Mouse (Mus musculus): Measurements from ENCODE around the gene Traf1. TPM values are rescaled to one million over a fixed set of nuclear protein-coding genes. Genes with fewer than 3 reads are reported as not detected.

Gene Traf1
- total and polyA plus RNA-seq, 2 experiments = 0.55 to 1.2 TPM

GRCm38 (mm10) chr2:34938269-34939208 lies 23.0 kb downstream of the Traf1 start:
- no peak overlapping the region for H3K9ac ChIP-seq (ENCODE audit: low read depth, low read length)
- no peaks in the 10 kb centered on the region for H3K4me1 ChIP-seq (ENCODE audit: control insufficient read depth, insufficient read depth, low read length)
- WGBS = 81% methylated on average over 8 of the region's 8 CpGs
- H3K36me3 ChIP-seq (ENCODE audit: control insufficient read depth, insufficient read depth, low read length) = no peaks in the 10 kb centered on the region
- H3K4me3 ChIP-seq (ENCODE audit: insufficient read depth, low read depth, low read length) = no peak overlapping the region
- no peaks in the 10 kb centered on the region for H3K79me2 ChIP-seq (ENCODE audit: control insufficient read depth, insufficient read depth, low read length)
- TF ChIP-seq CTCF (IDR thresholded peaks at IDR 0.05; ENCODE audit: low read depth, low read length) = no peak
- no peak for TF ChIP-seq POLR2A (IDR thresholded peaks at IDR 0.05; ENCODE audit: extremely low read depth, insufficient read depth, low read length)
- no peak for DNase-seq (ENCODE audit: extremely low read depth, low read depth, low spot score)
- no peak overlapping the region for H3K27ac ChIP-seq (replicated peaks; ENCODE audit: insufficient read depth, low read depth, low read length)
- 0 out of 2 replicates have a peak, but pooled peaks cover 2% of the 10 kb centered on the region for H3K27me3 ChIP-seq (ENCODE audit: control insufficient read depth, insufficient read depth, low read length)

- 29% methylated on average over 5 of the region's 5 CpGs for WGBS
- H3K36me3 ChIP-seq (ENCODE audit: control insufficient read depth, insufficient read depth, low read length) = no peaks in the 10 kb centered on the region
- no peak overlapping the region for H3K9ac ChIP-seq (ENCODE audit: low read depth, low read length)
- H3K27me3 ChIP-seq (ENCODE audit: control insufficient read depth, insufficient read depth, low read length) = 0 out of 2 replicates have a peak, but pooled peaks cover 2% of the 10 kb centered on the region
- no peak overlapping the region for H3K27ac ChIP-seq (replicated peaks; ENCODE audit: insufficient read depth, low read depth, low read length)
- TF ChIP-seq CTCF (IDR thresholded peaks at IDR 0.05; ENCODE audit: low read depth, low read length) = no peak
- no peak for TF ChIP-seq POLR2A (IDR thresholded peaks at IDR 0.05; ENCODE audit: extremely low read depth, insufficient read depth, low read length)
- H3K79me2 ChIP-seq (ENCODE audit: control insufficient read depth, insufficient read depth, low read length) = no peaks in the 10 kb centered on the region
- H3K4me3 ChIP-seq (ENCODE audit: insufficient read depth, low read depth, low read length) = no peak overlapping the region
- no peaks in the 10 kb centered on the region for H3K4me1 ChIP-seq (ENCODE audit: control insufficient read depth, insufficient read depth, low read length)
- no peak for DNase-seq (ENCODE audit: extremely low read depth, low read depth, low spot score)
These were observed 24.1 kb downstream of the Traf1 start for GRCm38 (mm10) chr2:34937460-34937859.

- H3K27ac ChIP-seq (replicated peaks; ENCODE audit: insufficient read depth, low read depth, low read length) = no peak overlapping the region
- no peaks in the 10 kb centered on the region for H3K27me3 ChIP-seq (ENCODE audit: control insufficient read depth, insufficient read depth, low read length)
- TF ChIP-seq POLR2A (IDR thresholded peaks at IDR 0.05; ENCODE audit: extremely low read depth, insufficient read depth, low read length) (no peak), CTCF (IDR thresholded peaks at IDR 0.05; ENCODE audit: low read depth, low read length) (no peak)
- no peaks in the 10 kb centered on the region for H3K79me2 ChIP-seq (ENCODE audit: control insufficient read depth, insufficient read depth, low read length)
- H3K36me3 ChIP-seq (ENCODE audit: control insufficient read depth, insufficient read depth, low read length) = no peaks in the 10 kb centered on the region
- no peak overlapping the region for H3K4me3 ChIP-seq (ENCODE audit: insufficient read depth, low read depth, low read length)
- WGBS = 75% methylated on average over 5 of the region's 5 CpGs
- no peaks in the 10 kb centered on the region for H3K4me1 ChIP-seq (ENCODE audit: control insufficient read depth, insufficient read depth, low read length)
- DNase-seq (ENCODE audit: extremely low read depth, low read depth, low spot score) = no peak
- H3K9ac ChIP-seq (ENCODE audit: low read depth, low read length) = no peak overlapping the region
These were observed 34.3 kb downstream of the Traf1 start for GRCm38 (mm10) chr2:34927320-34927719.

GRCm38 (mm10) chr2:34922729-34923128 lies 38.8 kb downstream of the Traf1 start:
- no peak overlapping the region for H3K27ac ChIP-seq (replicated peaks; ENCODE audit: insufficient read depth, low read depth, low read length)
- no peak for DNase-seq (ENCODE audit: extremely low read depth, low read depth, low spot score)
- H3K4me3 ChIP-seq (ENCODE audit: insufficient read depth, low read depth, low read length) = no peak overlapping the region
- H3K27me3 ChIP-seq (ENCODE audit: control insufficient read depth, insufficient read depth, low read length) = no peaks in the 10 kb centered on the region
- H3K36me3 ChIP-seq (ENCODE audit: control insufficient read depth, insufficient read depth, low read length) = no peaks in the 10 kb centered on the region
- H3K9ac ChIP-seq (ENCODE audit: low read depth, low read length) = no peak overlapping the region
- 13% methylated on average over 2 of the region's 2 CpGs for WGBS
- no peaks in the 10 kb centered on the region for H3K79me2 ChIP-seq (ENCODE audit: control insufficient read depth, insufficient read depth, low read length)
- no peaks in the 10 kb centered on the region for H3K4me1 ChIP-seq (ENCODE audit: control insufficient read depth, insufficient read depth, low read length)
- no peak for TF ChIP-seq POLR2A (IDR thresholded peaks at IDR 0.05; ENCODE audit: extremely low read depth, insufficient read depth, low read length)
- no peak for TF ChIP-seq CTCF (IDR thresholded peaks at IDR 0.05; ENCODE audit: low read depth, low read length)

- no peak for DNase-seq (ENCODE audit: extremely low read depth, low read depth, low spot score)
- no peak overlapping the region for H3K4me3 ChIP-seq (ENCODE audit: insufficient read depth, low read depth, low read length)
- H3K79me2 ChIP-seq (ENCODE audit: control insufficient read depth, insufficient read depth, low read length) = no peaks in the 10 kb centered on the region
- TF ChIP-seq POLR2A (IDR thresholded peaks at IDR 0.05; ENCODE audit: extremely low read depth, insufficient read depth, low read length) (no peak), CTCF (IDR thresholded peaks at IDR 0.05; ENCODE audit: low read depth, low read length) (no peak)
- no peak overlapping the region for H3K27ac ChIP-seq (replicated peaks; ENCODE audit: insufficient read depth, low read depth, low read length)
- no peaks in the 10 kb centered on the region for H3K36me3 ChIP-seq (ENCODE audit: control insufficient read depth, insufficient read depth, low read length)
- H3K4me1 ChIP-seq (ENCODE audit: control insufficient read depth, insufficient read depth, low read length) = no peaks in the 10 kb centered on the region
- 61% methylated on average over 2 of the region's 2 CpGs for WGBS
- no peak overlapping the region for H3K9ac ChIP-seq (ENCODE audit: low read depth, low read length)
- no peaks in the 10 kb centered on the region for H3K27me3 ChIP-seq (ENCODE audit: control insufficient read depth, insufficient read depth, low read length)
These were observed 41.4 kb downstream of the Traf1 start for GRCm38 (mm10) chr2:34920144-34920543.

GRCm38 (mm10) chr2:34915103-34915502 lies 46.5 kb downstream of the Traf1 start:
- 76% methylated on average over 2 of the region's 2 CpGs for WGBS
- no peak overlapping the region for H3K9ac ChIP-seq (ENCODE audit: low read depth, low read length)
- H3K27me3 ChIP-seq (ENCODE audit: control insufficient read depth, insufficient read depth, low read length) = no peaks in the 10 kb centered on the region
- TF ChIP-seq CTCF (IDR thresholded peaks at IDR 0.05; ENCODE audit: low read depth, low read length) = no peak
- no peak for TF ChIP-seq POLR2A (IDR thresholded peaks at IDR 0.05; ENCODE audit: extremely low read depth, insufficient read depth, low read length)
- no peak overlapping the region for H3K4me3 ChIP-seq (ENCODE audit: insufficient read depth, low read depth, low read length)
- no peak overlapping the region for H3K27ac ChIP-seq (replicated peaks; ENCODE audit: insufficient read depth, low read depth, low read length)
- no peaks in the 10 kb centered on the region for H3K79me2 ChIP-seq (ENCODE audit: control insufficient read depth, insufficient read depth, low read length)
- DNase-seq (ENCODE audit: extremely low read depth, low read depth, low spot score) = no peak
- H3K4me1 ChIP-seq (ENCODE audit: control insufficient read depth, insufficient read depth, low read length) = peaks cover 2% of the 10 kb centered on the region; the same call in 1 of the 2 replicates
- no peaks in the 10 kb centered on the region for H3K36me3 ChIP-seq (ENCODE audit: control insufficient read depth, insufficient read depth, low read length)
